Mouse (Mus musculus): Measurements from ENCODE around the gene Fgfr2.
A peak's percentile ranks its signal among the peaks of the same experiment; 100 is the strongest.

The Fgfr2 gene

DNA sequence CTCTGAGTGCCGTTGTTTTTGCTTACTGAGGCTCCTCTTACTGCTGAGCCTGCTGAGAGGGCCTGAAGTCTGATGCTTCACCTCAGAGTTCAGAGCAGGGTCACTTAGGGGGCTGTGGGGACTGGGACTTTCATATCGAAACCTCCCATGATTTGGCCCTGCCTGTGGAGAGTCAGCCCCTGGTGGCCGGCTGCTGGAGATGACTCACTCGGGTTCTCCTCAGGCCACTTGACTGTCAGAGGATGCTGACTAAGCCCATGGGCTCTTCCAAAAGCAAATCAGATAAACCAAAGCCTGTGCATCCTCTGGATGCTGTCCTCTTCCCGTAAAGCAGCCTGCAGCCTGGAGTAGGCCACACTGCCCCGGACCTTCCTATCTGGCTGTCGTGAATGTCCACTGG is 2154.6 kb downstream of the Fgfr2 start:
- DNase-seq (ENCODE audit: low read depth), result peak; percentile 85

DNA sequence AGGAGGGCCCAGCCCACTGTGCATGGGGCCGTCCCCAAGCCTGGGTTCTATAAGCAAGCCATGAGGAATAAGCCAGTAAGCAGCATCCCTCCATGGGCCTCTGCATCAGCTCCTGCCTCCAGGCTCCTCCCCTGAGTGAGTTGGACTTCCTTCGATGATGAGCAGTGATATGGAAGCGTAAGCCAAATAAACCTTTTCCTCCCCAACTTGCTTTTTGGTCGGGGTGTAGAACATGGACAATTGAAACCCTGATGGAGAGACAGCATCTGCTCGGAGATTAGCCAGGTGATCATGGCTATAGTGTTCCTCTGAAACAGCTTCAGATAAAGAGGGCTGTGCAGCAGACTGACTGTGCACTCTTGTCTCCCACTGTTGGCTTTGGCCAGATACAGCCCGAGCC is 2155.2 kb downstream of the Fgfr2 start:
- DNase-seq (ENCODE audit: low read depth), result no peak

DNA sequence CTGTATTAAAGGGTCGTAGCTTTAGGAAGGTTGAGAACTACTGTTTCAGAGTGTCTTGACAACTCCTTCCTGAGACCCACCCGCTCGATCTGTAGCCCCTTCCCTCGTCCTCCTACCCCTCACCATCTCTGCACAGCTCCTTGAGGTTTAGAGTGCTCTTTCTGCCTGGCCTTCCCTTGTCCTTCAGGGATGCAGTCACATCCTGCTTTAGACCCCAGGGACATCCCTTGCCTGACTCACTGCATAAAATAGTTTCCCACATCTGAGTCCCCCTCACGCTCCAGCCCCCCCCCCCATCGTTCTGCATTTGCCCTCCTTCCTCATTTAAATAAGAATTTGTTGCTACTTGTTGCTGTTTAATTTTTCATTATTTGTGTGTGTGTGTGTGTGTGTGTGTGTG is 2156.3 kb downstream of the Fgfr2 start:
- peak; percentile 44 for DNase-seq (ENCODE audit: low read depth)

DNA sequence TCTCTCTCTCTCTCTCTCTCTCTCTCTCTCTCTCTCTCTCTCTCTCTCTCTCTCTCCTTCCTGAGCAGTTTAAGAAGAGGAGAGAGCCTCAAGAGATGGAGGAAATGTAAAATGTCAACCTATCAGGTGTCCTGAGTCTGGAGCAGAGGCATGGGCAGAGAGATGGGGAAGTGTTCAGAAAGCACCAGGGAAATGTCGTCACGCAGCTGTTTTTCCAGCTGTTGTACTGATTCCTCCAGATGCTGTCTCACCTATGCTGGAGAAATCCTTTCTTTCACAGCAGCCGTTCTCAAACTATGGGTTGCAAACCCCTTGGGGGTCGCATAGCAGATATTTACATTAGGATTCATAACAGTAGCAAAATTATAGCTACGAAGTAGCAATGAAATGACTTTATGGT is 2156.7 kb downstream of the Fgfr2 start:
- DNase-seq (ENCODE audit: low read depth), result peak; percentile 53

DNA sequence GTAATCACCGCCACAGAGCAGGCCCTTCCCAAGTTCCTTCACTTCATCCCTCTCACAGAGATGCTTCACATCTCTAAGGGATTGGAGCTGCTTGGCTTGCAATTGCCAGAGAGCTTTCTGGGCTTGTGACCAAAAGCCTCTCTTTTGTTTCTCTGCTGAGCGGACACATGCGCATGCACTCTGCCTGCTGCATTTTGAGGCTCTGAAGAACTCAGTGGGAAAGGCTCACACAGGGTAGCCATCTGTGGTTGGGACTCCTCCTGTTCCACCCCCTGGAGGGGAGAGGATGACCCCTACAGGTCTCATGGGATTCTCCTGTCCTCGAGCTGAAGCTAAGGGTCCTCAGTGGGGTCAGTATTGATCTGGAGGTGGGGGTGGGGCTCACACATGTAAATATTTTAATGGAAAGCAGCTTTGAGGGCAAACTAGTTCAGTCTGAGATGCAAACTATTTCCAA is 2157.2 kb downstream of the Fgfr2 start:
- DNase-seq (ENCODE audit: low read depth), result peak; percentile 91

DNA sequence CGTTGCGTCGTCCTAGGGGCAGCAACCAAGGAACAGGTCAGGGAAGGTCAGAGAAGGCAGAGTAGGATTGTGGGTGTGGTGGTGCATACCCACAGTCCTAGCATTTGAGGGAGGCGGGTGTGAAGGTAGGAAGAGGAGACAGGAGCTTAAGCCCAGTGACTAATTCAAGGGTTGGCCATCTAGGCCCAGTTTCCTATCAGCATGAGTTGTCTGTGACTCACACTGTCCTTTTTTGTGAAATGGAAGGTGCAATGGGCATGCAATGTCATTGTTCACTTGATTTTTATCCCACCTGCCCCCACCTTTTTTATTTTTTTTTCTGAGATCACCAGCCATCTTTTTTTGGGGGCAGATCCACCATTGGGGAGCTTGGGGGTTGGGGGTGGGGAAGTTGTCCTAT is 2157.8 kb downstream of the Fgfr2 start:
- peak; percentile 47 for DNase-seq (ENCODE audit: low read depth)

DNA sequence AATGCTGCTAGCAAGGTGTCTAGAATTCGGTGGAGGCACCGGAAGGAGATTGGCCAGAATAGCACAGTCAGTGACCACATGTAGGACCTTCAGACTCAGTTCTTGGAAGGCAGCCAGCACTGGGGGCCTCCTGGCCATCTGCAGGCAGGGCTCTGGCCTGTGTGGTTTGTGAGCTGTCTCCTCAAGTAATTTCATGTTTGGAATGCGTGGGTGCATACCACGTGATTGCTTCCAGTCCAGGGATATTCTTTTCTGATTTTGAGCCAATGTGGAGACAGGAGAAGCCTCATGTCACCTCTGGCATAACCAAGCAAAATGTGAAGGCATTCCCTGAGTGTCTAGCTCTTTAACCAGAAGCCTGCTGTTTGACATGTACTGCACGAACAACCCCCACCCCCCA is 2158.5 kb downstream of the Fgfr2 start:
- peak; percentile 89 for DNase-seq (ENCODE audit: low read depth)

DNA sequence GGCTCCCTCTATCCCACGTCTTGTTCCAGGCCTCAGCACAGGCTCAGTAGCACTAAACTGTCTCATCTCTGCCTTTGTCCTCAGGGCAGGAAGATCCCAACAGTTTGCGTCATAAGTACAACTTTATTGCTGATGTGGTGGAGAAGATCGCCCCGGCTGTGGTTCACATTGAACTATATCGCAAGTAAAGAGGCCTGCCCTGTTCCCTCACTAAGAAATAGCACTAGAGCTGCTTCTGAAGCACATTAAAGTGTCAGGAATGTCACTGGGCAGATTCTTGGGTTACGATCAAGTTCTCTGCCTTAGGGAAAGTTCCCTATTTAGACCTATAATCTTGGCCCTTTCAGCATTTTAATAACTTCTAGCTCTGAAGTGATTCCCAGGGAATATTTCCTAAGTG is 2161.7 kb downstream of the Fgfr2 start:
- DNase-seq (ENCODE audit: low read depth), result no peak

DNA sequence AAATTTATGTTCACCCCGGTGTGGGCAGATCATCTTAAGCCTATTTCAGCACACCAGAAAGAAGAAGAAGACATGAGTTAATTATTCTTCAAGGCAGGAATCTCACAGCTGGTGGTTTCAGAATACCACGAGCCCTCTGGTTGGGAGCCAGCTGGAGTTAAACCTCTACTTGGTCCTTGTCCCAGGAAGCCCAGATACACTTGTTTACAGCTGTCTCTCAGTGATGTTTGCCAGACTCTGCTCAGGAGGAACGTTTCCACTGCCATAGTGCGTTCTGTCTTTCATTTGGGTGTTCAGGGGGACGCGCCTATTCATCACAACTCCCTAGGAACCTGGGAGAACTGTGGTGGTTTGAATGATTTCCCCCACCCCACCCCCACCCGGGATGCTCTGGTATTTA is 2163.3 kb downstream of the Fgfr2 start:
- peak; percentile 77 for DNase-seq (ENCODE audit: low read depth)

DNA sequence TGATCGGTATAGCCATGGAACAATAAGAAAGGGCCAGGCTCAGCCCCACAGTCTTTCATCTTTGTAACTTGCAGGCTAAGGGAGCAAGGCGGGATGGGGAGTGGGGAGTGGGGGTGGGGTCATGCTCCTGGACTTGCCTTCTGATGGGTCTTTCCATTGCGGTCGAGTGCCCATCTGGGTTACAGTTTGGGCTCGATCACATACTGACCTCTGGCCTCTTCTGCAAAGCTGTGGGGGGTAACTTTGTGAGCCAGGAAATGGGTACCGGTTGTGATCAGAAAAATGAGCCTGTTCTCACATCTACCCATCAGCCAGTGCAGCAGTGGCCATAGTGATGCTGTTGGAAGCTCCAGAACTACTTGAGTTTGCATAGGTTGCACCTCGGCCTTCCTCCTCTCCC is 2164.6 kb downstream of the Fgfr2 start:
- DNase-seq (ENCODE audit: low read depth), result no peak

DNA sequence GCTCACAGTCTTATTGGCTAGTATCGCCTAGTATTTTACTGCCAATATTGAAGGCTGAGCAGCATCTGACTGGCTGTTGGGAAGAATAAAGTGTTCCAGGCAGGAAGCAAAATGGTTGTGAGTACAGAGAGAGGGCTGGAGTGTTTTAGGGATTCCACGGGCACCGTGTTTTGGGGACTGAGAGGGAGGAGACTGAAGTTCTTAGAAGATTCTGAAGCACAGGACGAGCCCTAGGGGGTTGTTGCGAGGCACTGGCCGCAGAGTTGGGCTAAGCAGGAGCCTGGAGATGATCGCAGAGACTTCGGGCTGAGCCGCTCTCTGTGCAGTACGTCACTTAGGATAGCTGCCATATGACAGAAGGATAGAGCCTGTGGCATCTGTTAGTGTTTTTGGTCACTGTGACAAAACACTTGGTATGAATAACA is 2169.0 kb downstream of the Fgfr2 start:
- no peak for DNase-seq (ENCODE audit: low read depth)

DNA sequence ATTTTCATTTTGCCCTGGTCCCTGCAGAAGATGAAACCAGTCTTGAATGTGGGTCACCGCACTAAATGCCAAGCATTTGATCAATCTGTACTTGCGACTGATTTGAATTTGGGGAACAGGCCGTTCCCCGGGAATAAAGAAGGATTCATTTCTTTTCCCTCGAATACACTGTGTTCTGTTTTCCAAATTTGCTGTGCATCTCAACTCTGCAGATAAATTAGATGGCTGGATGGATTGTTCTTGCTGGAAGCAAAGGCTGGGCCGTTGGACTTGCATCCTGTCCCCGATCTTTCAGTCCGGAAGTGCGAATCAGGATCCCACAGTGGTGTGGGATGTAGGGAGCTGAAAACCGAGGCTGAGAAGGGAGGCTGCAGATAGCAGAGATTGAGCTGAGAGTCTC is 2169.8 kb downstream of the Fgfr2 start:
- DNase-seq (ENCODE audit: low read depth), result no peak

DNA sequence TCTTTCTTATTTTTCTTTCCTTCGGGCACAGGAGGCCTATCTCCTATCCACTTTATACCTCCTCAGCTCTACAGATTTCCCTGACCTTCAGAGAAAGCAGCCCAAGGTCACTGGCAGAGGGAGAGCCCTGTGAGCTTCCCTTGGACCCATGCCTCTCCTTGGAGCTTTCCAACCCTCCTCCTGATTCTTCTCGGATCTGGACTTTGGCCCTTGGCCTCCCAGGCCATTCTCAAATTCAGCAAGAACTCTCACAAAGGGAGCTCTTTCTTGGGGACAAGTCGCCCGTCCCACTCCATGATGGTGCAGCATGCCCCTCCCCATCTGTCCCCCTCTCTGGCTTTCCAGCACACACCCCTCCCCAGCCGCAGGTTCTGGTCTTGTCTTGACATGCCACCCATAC is 2172.1 kb downstream of the Fgfr2 start:
- DNase-seq (ENCODE audit: low read depth), result no peak

DNA sequence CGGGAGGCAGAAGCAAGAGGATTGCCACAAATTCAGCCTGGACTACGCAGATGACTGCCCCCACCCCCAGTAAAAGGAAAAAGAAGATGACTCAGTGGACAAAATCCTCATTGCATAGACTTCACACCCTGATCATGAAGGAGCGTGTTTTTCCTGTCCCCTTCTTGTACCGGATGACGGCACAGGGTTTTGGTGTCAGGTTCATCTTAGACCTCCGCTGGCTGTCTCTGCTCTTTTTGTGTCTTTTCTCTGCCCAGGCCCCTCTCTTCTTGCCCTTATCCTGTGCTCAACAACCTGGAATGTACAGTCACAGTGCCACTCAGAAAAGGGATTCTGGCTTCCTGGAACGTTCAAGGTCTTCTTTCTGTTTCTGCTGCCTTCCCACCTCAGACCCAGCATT is 2172.7 kb downstream of the Fgfr2 start:
- DNase-seq (ENCODE audit: low read depth), result no peak

DNA sequence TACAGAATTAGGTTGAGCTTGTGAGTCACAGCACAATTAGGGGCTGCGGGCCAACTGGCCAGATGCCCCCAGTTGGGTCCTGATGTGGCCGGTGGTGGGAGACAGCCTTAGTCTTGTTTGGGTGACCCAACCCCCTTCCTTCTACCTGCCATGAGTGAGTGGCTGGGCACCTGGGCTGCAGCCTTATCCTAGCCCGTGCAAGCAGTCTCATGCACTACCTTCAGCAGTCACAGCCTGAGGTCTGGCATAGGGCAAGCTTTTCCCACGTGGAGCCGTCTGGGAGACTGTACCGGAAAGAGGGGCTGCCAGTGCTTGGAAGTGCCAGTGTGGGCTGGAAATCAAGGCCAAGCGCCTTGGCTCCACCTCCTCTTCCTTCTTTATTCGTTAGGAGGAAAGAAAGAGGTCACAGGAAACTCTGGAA is 2173.8 kb downstream of the Fgfr2 start:
- DNase-seq (ENCODE audit: low read depth), result peak; percentile 64

DNA sequence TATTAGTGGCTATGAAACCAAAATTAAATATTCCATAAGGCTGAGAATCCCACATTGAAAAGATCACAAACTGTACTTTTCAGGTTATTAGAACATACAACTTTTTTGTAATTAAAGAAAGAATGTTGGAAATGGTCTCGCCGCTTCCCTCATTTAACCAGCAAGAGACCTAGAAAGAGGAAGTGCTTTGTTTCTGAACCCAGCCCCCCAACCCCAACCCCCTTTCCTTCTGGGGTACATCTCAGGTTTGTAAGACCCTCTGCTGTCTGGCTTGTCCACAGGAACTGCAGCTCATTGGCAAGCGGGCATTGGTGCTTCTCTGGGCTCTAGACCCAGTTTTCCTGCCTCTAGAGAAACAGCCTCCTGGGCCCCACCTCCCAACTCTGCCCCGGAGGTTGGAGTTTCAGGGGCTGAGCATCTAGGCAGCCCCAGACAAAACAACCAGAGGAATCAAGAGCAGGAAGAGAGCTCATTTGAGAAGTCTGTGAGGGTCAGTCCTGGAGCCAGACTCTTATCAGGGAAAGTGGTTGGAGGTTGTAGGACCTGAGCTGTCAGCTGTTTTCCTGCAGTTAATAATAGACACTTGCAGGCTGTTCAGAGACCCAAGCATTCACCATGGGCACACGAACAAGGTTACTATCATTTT is 2174.5 kb downstream of the Fgfr2 start:
- no peak for DNase-seq (ENCODE audit: low read depth)

DNA sequence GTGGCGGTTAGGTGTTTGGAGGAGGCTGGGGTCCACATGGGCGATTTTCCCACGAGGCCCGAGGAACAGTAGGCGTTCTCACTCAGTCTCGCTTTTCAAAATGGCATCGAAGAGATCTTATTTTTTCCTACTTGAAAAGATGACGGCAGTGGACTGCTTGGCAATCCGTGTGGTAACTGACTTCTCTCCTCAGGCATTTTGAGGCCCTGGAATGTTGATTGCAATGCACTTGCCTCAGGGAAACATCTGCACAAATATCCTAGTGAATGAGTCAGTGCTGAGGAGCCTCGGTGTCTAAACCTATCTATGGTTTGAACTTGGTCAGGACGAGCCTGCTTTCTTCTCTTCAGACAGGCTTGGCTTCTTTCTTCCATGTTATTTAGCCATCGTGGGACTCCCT is 2176.8 kb downstream of the Fgfr2 start:
- peak; percentile 85 for DNase-seq (ENCODE audit: low read depth)

DNA sequence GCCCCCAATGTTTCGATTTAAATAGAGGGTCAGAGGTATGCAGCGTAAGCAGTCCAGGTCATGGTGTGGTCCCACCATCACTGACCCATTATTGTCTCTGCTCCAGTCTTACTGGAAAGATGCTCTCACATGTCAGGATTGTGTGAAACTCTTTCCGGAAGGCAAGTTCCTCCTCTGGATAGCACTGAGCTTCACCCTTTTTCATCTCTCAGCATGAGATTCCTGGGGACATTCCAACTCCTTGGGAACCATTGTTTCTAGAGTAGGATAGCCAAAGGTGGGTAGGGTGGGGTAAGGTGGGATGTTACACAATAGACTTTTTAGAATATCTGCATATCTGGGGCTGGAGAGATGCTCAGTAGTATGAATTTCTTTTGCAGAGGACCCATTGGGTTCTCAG is 2177.4 kb downstream of the Fgfr2 start:
- no peak for DNase-seq (ENCODE audit: low read depth)

DNA sequence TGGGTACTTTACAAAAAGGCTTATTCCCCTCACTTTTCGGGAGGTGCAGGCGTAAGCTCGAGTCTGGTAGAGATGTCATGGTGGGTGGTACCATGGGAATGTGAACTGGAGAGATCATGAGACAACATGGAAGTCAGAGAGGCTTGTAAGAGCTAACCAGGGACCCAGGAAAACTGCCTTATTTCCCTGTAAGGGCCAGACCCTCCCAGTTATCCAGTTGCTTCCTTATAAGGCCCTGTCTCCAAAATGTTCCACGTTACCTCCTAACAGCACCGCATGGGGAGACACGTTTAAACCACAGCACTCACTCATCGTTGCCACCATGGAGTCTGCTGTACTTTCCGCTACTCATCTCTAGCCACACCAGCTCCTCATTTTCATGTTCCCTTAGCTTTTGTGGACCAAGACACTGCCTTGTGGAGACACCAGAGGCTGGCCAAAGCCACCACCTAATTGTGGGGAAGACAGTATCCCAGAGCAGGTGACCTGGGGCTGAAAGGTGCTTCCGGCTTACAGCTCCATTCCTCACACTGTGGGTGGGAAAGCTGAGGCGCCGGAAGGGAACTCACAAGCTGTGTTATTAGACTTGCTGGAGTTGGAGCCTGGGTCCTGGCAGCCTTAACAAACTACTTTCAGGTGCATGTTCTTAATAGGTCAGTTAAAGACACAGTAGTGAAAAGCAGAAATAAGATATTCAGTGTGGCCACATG is 2178.2 kb downstream of the Fgfr2 start:
- DNase-seq (ENCODE audit: low read depth), result no peak

DNA sequence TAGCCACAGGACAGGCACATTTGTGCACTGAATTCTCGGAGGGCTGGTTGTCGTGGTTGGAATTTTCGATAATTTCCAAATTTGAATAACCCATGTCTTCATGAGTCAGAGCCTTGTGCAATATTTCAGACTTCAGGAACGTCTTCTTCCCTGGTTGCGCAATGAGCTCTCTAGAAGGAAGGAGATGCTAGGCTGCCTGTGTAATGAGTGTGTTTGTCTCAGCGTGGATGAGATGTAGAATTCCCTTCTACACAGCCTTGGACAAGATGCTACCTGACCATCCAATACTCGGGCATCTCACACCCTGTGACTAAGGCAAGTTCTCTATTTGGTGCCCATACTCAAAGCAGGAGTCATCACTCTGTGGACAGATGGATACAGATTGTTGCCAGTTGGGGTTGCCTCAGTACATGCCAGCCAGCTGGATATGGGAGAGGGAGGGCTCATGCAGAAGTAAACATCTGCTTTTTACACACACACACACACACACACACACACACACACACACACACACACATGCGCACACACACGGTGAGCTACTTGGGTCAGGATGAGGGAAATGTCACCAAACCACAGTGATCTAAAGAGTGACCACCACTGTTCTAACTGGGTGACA is 2179.8 kb downstream of the Fgfr2 start:
- DNase-seq (ENCODE audit: low read depth), result peak; percentile 87

DNA sequence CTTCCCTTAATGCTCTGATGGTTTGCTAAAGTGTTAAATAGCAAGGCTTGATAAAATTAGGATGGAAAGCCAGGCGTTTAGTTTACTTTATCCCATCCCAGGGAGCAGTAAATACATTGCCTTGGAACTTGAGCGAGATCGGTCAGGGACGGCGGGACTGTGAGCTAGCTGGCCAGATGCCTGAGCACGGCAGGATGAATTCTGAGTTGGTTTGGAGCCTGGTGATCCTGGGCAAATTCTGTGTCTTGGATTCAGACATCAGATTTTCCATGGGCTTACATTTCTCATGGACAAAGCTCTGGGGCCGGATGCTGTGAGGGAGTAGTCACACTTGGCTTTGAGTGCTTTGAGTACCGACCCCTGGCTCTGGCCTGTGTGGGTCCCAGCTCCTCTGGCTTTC is 2182.4 kb downstream of the Fgfr2 start:
- no peak for DNase-seq (ENCODE audit: low read depth)

DNA sequence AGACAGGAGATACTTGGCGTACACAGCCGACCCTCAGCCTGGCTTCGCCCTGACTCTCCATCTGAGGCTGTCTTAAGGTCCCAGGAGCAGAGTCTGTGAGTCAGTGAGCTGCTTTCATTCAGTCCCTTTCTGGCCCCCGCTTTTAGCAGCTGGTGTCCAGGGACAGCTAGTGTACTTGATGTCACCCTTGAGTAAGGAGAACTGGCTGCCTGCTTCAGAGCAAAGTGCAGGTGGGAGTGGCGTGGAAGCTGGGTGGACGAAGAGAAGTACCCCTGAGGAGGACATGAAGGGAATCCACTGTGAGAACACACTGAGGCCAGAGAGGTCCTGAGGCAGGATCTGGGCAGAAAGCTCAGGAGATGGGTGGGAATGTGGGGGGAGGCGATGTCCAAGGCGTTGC is 2184.3 kb downstream of the Fgfr2 start:
- no peak for DNase-seq (ENCODE audit: low read depth)

DNA sequence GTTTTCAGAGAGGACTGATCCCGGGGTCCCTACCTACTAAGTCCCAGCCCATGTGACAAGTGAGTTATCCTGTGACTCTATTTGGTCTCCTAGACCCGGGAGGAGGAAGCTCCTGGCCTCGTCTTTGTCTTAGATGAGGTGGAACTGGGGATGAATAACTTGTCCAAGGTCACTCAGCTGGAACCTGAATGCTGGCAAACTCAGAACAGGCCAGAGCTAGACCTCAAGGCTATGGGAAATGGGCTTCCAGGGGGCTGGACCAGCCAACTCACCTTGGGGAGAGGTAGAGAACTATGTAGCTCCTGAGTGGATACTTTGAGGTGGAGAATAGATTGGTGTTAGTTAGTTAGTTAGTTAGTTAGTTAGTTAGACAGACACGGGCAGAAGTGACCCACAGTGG is 2185.1 kb downstream of the Fgfr2 start:
- DNase-seq (ENCODE audit: low read depth), result no peak

All from NIH3T3 (cell line).